Mouse (Mus musculus) kidney, postnatal 10 days (tissue): ENCODE measurements around the gene Krtap8-1.

Experiments
- DNase-seq: peaks from one replicate; pipeline ENCODE4 v3.0.0; 2021; ENCODE audit warnings: mixed read lengths

The Krtap8-1 gene

GRCm38 (mm10) chr16:89487852-89488251, at the start of gene Krtap8-1:
TSS of gene Krtap8-1 (minus strand) at chr16:89487952.
- DNase-seq, result no peak

- no peak for DNase-seq
Observed at GRCm38 (mm10) chr16:89537349-89537748, 49.6 kb upstream of the Krtap8-1 start.

- DNase-seq, result no peak
Observed at GRCm38 (mm10) chr16:89530547-89530946, 42.8 kb upstream of the Krtap8-1 start.

- DNase-seq, result no peak
Observed at GRCm38 (mm10) chr16:89529846-89530245, 42.1 kb upstream of the Krtap8-1 start.

GRCm38 (mm10) chr16:89528380-89528779, 40.6 kb upstream of the Krtap8-1 start:
- no peak for DNase-seq

- no peak for DNase-seq
Observed at GRCm38 (mm10) chr16:89520996-89521395, 33.2 kb upstream of the Krtap8-1 start.

GRCm38 (mm10) chr16:89520555-89520954, 32.8 kb upstream of the Krtap8-1 start:
- DNase-seq, result no peak

- DNase-seq, result no peak
Observed at GRCm38 (mm10) chr16:89520091-89520490, 32.3 kb upstream of the Krtap8-1 start.

- peak; percentile 58 for DNase-seq
Observed at GRCm38 (mm10) chr16:89517635-89518034, 29.9 kb upstream of the Krtap8-1 start.

GRCm38 (mm10) chr16:89513431-89513830, 25.7 kb upstream of the Krtap8-1 start:
- DNase-seq, result no peak

GRCm38 (mm10) chr16:89508223-89508622, 20.5 kb upstream of the Krtap8-1 start, which contains the start of gene Krtap7-1:
TSS of gene Krtap7-1 (minus strand) at chr16:89508323.
- no peak for DNase-seq

GRCm38 (mm10) chr16:89503571-89503970, 15.8 kb upstream of the Krtap8-1 start:
- DNase-seq, result no peak

GRCm38 (mm10) chr16:89501870-89502269, 14.1 kb upstream of the Krtap8-1 start:
- DNase-seq, result no peak

- no peak for DNase-seq
Observed at GRCm38 (mm10) chr16:89497002-89497401, 9.2 kb upstream of the Krtap8-1 start.

GRCm38 (mm10) chr16:89495394-89496153, 7.8 kb upstream of the Krtap8-1 start:
- no peak for DNase-seq

GRCm38 (mm10) chr16:89477679-89478314, 10.0 kb downstream of the Krtap8-1 start:
- DNase-seq, result no peak

- DNase-seq, result no peak
Observed at GRCm38 (mm10) chr16:89461189-89461588, 26.6 kb downstream of the Krtap8-1 start.
